Mouse (Mus musculus) layer of hippocampus, postnatal 36 days (tissue): ENCODE results near the gene Gins3. TPM values are rescaled to one million over a fixed set of nuclear protein-coding genes. Genes with fewer than 3 reads are reported as not detected.
A peak's percentile ranks its signal among the peaks of the same experiment; 100 is the strongest.
"Not testable (repeated sequence)": the region's sequence is repeated elsewhere in the genome, so short reads cannot be mapped to it uniquely, and the experiment has no call there.

Experiments
- DNase-seq, 2 experiments: peaks; one replicate each; pipeline ENCODE4 v3.0.0; 2022
- total RNA-seq, 2 experiments: library from RNA; stranded (reverse); gene quantifications; 2 replicates each; pipeline ENCODE4 v1.2.3; 2021

Gene Gins3
- total RNA-seq, 2 experiments from 2014 or later = 1.6 to 1.8 TPM

GRCm38 (mm10) chr8:95653351-95653750 lies 20.1 kb downstream of the Gins3 start:
- DNase-seq = no peak

GRCm38 (mm10) chr8:95655831-95656230 lies 22.6 kb downstream of the Gins3 start:
- DNase-seq = no peak

- DNase-seq = no peak
These were observed 23.2 kb downstream of the Gins3 start for GRCm38 (mm10) chr8:95656316-95657002.

- DNase-seq = no peak
These were observed 24.3 kb downstream of the Gins3 start for GRCm38 (mm10) chr8:95657523-95657922.

- no peak for DNase-seq
These were observed 27.2 kb downstream of the Gins3 start for GRCm38 (mm10) chr8:95660334-95660882.

- no peak for DNase-seq
These were observed 27.8 kb downstream of the Gins3 start for GRCm38 (mm10) chr8:95661085-95661484.

GRCm38 (mm10) chr8:95661575-95661974 lies 28.3 kb downstream of the Gins3 start:
- no peak for DNase-seq

- DNase-seq = no peak
These were observed 29.8 kb downstream of the Gins3 start for GRCm38 (mm10) chr8:95662885-95663598.

GRCm38 (mm10) chr8:95663599-95663949 lies 30.3 kb downstream of the Gins3 start:
- no peak for DNase-seq

- DNase-seq = not testable (repeated sequence)
These were observed 32.7 kb downstream of the Gins3 start for GRCm38 (mm10) chr8:95665813-95666452.

GRCm38 (mm10) chr8:95668163-95668958 lies 35.1 kb downstream of the Gins3 start:
- no peak for DNase-seq

GRCm38 (mm10) chr8:95669967-95670366 lies 36.7 kb downstream of the Gins3 start:
- no peak for DNase-seq

- peak in 1 of 2 experiments; percentile 25 for DNase-seq
These were observed 38.6 kb downstream of the Gins3 start for GRCm38 (mm10) chr8:95671861-95672260.

GRCm38 (mm10) chr8:95672811-95673210 lies 39.6 kb downstream of the Gins3 start:
- no peak for DNase-seq

GRCm38 (mm10) chr8:95676631-95677030 lies 43.4 kb downstream of the Gins3 start, which contains the start of gene Ndrg4:
TSS of gene Ndrg4 (plus strand) at chr8:95676980.
- no peak for DNase-seq

GRCm38 (mm10) chr8:95677591-95678023 lies 44.4 kb downstream of the Gins3 start:
- peak in 1 of 2 experiments; percentile 17 for DNase-seq

GRCm38 (mm10) chr8:95678024-95678611 lies 44.9 kb downstream of the Gins3 start:
- peak in 1 of 2 experiments; percentile 62 for DNase-seq

- DNase-seq = no peak
These were observed 54.9 kb downstream of the Gins3 start for GRCm38 (mm10) chr8:95688073-95688672.

- DNase-seq = no peak
These were observed 57.8 kb downstream of the Gins3 start for GRCm38 (mm10) chr8:95690929-95691541.

GRCm38 (mm10) chr8:95694631-95695030 lies 61.4 kb downstream of the Gins3 start:
- peak in 1 of 2 experiments; percentile 51 for DNase-seq
